Mouse (Mus musculus) colon, adult 2 months (tissue): ENCODE data around the gene Elp1. TPM values are rescaled to one million over a fixed set of nuclear protein-coding genes. Genes with fewer than 3 reads are reported as not detected.

ENCODE experiments used
- polyA plus RNA-seq: library from polyadenylated mRNA; depleted of rRNA; stranded (reverse); fragments of >200 nt; gene quantifications from 2 replicates; pipeline ENCODE4 v1.2.3, GENCODE M21; 2012; rRNA removed

Elp1 gene
- 5.2 and 6.4 TPM in 2 replicates for polyA plus RNA-seq

DNA sequence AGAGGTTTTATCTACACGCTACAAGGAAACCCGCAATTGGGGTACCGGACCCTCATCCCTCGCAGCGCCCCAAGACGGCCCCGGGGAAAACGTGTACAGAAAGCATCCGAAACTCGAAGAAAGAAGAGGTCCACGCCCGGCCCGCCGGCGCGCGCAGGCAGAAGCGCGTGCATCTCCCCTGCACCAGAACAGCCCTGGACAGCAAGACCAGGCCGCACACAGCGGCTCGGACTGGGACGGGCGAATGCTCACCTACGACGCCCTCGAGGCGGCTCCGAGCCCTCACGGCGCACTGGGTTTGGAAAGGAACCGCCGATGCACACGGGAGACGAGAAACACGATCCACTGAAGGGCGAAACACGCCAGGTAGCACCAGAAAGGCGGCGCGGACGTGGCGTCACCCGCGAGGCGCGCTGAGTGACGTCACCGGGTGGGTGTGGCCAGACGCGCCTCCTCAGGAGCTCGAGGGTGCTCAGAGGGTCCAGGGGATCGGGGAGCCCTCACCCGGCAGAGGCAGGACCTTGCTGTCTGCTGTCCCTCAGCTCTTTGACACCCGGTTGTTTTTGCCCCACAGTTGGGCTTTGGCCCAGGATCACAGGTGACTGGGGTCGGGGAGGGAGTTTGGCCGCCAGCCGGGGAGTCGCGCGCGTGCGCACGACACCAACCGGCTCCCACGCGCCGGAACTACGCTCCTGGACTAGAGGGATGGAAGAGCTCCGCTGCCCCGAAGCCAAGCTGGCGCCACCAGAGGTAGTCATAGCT, at the start of gene Elp1, which contains the start of gene Fam206a:
TSS of gene Elp1 (minus strand) at position 425 of the 762 bp plus-strand sequence.
TSS of gene Fam206a (plus strand) at position 439 of the 762 bp plus-strand sequence.

GRCm38 (mm10) chr4:56743363-56744195, 58.6 kb downstream of the Elp1 start, which contains the start of gene Actl7a:
Actl7a (plus strand) TSS chr4:56743413.

DNA sequence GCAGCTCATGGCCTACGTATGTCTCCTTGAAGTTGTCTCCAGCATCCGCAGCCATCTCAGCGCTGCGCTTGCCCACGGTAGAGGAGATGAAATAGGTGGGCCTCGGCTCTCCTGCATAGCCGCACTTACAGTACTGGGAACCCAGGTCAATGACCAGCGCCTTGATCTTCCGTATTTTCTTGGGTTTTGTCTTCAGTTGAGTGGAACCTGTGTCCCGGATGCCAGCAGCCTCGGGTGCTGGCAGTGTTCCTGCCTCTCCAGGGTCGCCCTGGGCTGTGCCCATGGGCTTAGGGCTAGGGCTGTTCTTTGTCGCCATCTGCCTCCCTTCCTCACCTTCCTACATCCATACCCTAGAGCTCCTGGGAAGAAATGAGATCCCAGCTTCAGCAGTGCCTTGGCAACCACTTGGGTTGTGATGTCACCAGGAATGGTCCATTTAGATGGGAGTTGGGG, 61.1 kb downstream of the Elp1 start, which contains the start of gene Actl7b:
TSS of gene Actl7b (minus strand) at position 403 of the 453 bp plus-strand sequence.

GRCm38 (mm10) chr4:56740020-56740485, 62.1 kb downstream of the Elp1 start, which contains the start of gene Gm26657:
Gm26657 (plus strand) TSS chr4:56740070.

Other genes with a start within 250 kb of the Elp1 start
- not detected in 2 replicates for gene Gm26657, start 62.3 kb downstream of the Elp1 start, polyA plus RNA-seq
- gene Actl7b, start 60.9 kb downstream of the Elp1 start, polyA plus RNA-seq, result 0.07 and 0.09 TPM in 2 replicates
- not detected in 2 replicates for gene Actl7a, start 58.9 kb downstream of the Elp1 start, polyA plus RNA-seq
- 1.4 and 2.6 TPM in 2 replicates for gene Fam206a, start within 50 bp of the Elp1 start, polyA plus RNA-seq
- gene Ctnnal1, start 62.9 kb upstream of the Elp1 start, polyA plus RNA-seq, result 3.7 and 4.1 TPM in 2 replicates
- 5.6 and 7.6 TPM in 2 replicates for gene Tmem245, start 145.1 kb upstream of the Elp1 start, polyA plus RNA-seq
- gene Frrs1l, start 188.1 kb upstream of the Elp1 start, polyA plus RNA-seq, result 0.09 TPM in 2 replicates